Mouse (Mus musculus) neural tube, embryonic 11.5 days (tissue): ENCODE measurements around the gene Znrd1as. TPM values are rescaled to one million over a fixed set of nuclear protein-coding genes. Genes with fewer than 3 reads are reported as not detected.
"Not testable (repeated sequence)": the region's sequence is repeated elsewhere in the genome, so short reads cannot be mapped to it uniquely, and the experiment has no call there.

Source experiments
- ATAC-seq: fragments of 200-750 bp; cut with Nextera tagmentation; 2 replicates; pipeline ENCODE4 v1.8.0; 2017; ENCODE audit warnings: moderate number of reproducible peaks, mild to moderate bottlenecking, moderate TSS enrichment, moderate library complexity; ENCODE audit not compliant: insufficient read depth, low FRiP score, low TSS enrichment
- DNase-seq: peaks from one replicate; pipeline ENCODE4 v3.0.0-alpha.2; 2015; ENCODE audit warnings: low spot score
- H3K27ac ChIP-seq: fragments of 300-500 bp; sonication (generic); 2 replicates; pipeline ENCODE4 v1.5.1; 2014; ENCODE audit warnings: low read depth, mild to moderate bottlenecking, low read length
- H3K27me3 ChIP-seq: fragments of 300-500 bp; sonication (generic); 2 replicates; pipeline ENCODE4 v1.6.1; 2014; ENCODE audit warnings: mild to moderate bottlenecking, low read length, mixed read lengths; ENCODE audit not compliant: control insufficient read depth, insufficient read depth
- H3K36me3 ChIP-seq: fragments of 300-500 bp; sonication (generic); 2 replicates; pipeline ENCODE4 v1.6.1; 2014; ENCODE audit warnings: mild to moderate bottlenecking, low read length, moderate library complexity, mixed read lengths; ENCODE audit not compliant: control insufficient read depth, insufficient read depth
- H3K4me1 ChIP-seq: fragments of 300-500 bp; sonication (generic); 2 replicates; pipeline ENCODE4 v1.6.1; 2014; ENCODE audit warnings: low read length, mixed read lengths; ENCODE audit not compliant: control insufficient read depth, insufficient read depth
- H3K4me2 ChIP-seq: fragments of 300-500 bp; sonication (generic); 2 replicates; pipeline ENCODE4 v1.6.1; 2014; ENCODE audit warnings: low read depth, mild to moderate bottlenecking, moderate library complexity
- H3K4me3 ChIP-seq: fragments of 300-500 bp; sonication (generic); 2 replicates; pipeline ENCODE4 v1.5.1; 2014; ENCODE audit warnings: low read depth, low read length
- H3K9ac ChIP-seq: fragments of 300-500 bp; sonication (generic); 2 replicates; pipeline ENCODE4 v1.6.1; 2014; ENCODE audit warnings: mild to moderate bottlenecking, low read length
- H3K9me3 ChIP-seq: fragments of 300-500 bp; sonication (generic); 2 replicates; pipeline ENCODE4 v1.6.1; 2016; ENCODE audit warnings: low read length; ENCODE audit not compliant: control insufficient read depth
- WGBS: fragments of 180-500 bp; shearing (Covaris S2); extraction: QIAGEN DNeasy Blood & Tissue Kit; methylation state at CpG from one replicate; pipeline ENCODE4 v1.1.7; 2014; 5-methylcytosine and 5-hydroxymethylcytosine counted together
- polyA plus RNA-seq: library from polyadenylated mRNA; unstranded; fragments of >200 nt; fragmentation: Nextera tagmentation; extraction: Ambion mirVana; gene quantifications from 2 replicates; pipeline ENCODE4 v1.2.1, GENCODE M21; 2014

Gene Znrd1as
- polyA plus RNA-seq, 1 experiment from 2014 or later: 7.8 TPM

DNA sequence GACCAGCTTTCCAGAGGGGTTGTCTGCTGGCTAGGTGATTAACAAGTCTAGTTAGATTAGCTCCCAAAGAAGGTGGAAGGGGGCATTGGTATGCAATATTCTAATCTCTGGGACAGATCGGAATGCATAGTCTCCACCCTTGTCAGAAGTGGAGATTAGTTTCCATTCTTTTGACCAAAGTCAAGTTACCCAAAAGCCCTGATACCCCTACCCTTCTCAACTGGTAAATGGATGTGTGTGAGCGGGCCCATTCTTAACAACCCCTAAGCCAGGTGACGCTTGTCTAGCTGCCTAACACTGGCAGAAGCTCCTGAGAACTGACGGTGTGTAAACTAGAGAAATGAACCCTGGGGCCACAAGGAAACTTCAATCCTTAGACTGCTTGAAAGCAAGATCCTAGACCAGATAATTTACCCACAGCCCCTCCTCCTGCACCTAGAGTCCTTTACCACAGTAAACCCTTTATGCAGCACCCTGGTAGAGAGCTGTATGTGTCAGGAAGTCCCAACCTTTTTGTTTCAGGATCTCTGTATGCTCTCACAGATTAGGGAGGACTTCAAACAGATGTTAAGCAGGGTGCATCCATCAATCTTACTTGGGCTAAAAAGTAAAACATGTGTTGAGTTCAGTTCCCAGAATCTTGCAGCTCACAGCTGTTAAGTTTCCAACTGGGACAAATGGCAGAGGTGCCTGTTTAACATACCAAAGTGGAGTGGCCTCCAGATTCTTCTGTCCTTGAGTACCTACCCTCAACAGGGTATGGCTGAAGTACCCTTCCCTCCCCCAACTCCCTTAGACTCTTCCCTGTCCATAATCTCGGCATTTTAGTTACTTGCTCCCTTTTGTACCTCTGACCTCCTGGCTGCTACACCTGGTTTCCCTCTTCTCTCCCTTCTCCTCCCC, 24.1 kb downstream of the Znrd1as start:
- Histone ChIP-seq H3K36me3 (no peaks in the 10 kb centered on the region), H3K4me2 (no peak overlapping the region), H3K27ac (no peak overlapping the region), H3K9me3 (no peaks in the 10 kb centered on the region), H3K9ac (no peak overlapping the region), H3K4me3 (no peak overlapping the region), H3K4me1 (no peaks in the 10 kb centered on the region), H3K27me3 (no peaks in the 10 kb centered on the region)
- ATAC-seq (no peak), DNase-seq (no peak)
- WGBS: 22% methylated on average over 5 of the region's 5 CpGs

GRCm38 (mm10) chr17:36988475-36988874, 30.1 kb downstream of the Znrd1as start:
- 0 out of 2 replicates have a peak, but pooled peaks cover 3% of the 10 kb centered on the region for H3K4me1 ChIP-seq
- no peaks in the 10 kb centered on the region for H3K36me3 ChIP-seq
- DNase-seq (no peak), ATAC-seq (no peak)
- H3K4me2 ChIP-seq: peak overlapping the region; percentile 22; the same call in 1 of the 2 replicates
- peaks cover 16% of the 10 kb centered on the region for H3K27me3 ChIP-seq
- no peak overlapping the region for H3K9ac ChIP-seq
- WGBS: 6% methylated on average over 24 of the region's 24 CpGs
- H3K4me3 ChIP-seq: no peak overlapping the region
- H3K27ac ChIP-seq: no peak overlapping the region
- H3K9me3 ChIP-seq: no peaks in the 10 kb centered on the region

DNA sequence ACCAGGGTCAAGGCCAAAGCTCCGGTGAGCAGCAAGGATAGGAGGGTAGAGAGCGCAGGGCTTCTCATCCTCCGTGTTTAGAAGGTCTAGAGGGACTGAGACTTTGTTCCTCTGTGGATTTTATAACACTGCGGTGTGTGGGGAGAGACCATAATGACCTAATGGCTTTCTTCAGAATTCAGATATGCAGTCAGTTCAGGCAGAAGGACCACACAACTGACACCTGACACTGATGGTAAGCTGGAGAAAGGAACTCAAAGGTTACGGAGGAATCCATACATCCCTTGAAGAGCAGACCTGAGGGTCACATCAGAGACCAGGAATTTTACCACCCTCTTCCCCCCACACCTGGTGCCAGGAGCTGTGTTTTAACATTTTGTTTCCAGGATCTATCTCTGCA, 31.0 kb downstream of the Znrd1as start, which contains the start of gene H2-M5:
H2-M5 (minus strand) TSS at position 101 of the 400 bp plus-strand sequence.
- H3K27me3 ChIP-seq: peaks cover 16% of the 10 kb centered on the region
- no peaks in the 10 kb centered on the region for H3K36me3 ChIP-seq
- H3K27ac ChIP-seq: no peak within 1 kb of the TSS
- H3K4me1 ChIP-seq: 0 out of 2 replicates have a peak, but pooled peaks cover 3% of the 10 kb centered on the region
- H3K4me3 ChIP-seq: no peak within 1 kb of the TSS
- H3K4me2 ChIP-seq: peak within 1 kb of the TSS; percentile 22; the same call in 1 of the 2 replicates
- H3K9me3 ChIP-seq: no peaks in the 10 kb centered on the region
- DNase-seq (no peak), ATAC-seq (no peak)
- H3K9ac ChIP-seq: no peak within 1 kb of the TSS
- 32% methylated on average over 5 of the region's 5 CpGs for WGBS

GRCm38 (mm10) chr17:36990630-36991029, 32.2 kb downstream of the Znrd1as start:
- ATAC-seq, H3K9me3 ChIP-seq, H3K4me2 ChIP-seq, H3K4me3 ChIP-seq, DNase-seq, H3K36me3 ChIP-seq, H3K9ac ChIP-seq, H3K4me1 ChIP-seq, H3K27ac ChIP-seq: not testable (repeated sequence)
- peaks cover 16% of the 10 kb centered on the region for H3K27me3 ChIP-seq
- 96% methylated on average over 5 of the region's 6 CpGs for WGBS

GRCm38 (mm10) chr17:36992336-36993104, 34.1 kb downstream of the Znrd1as start:
- DNase-seq: no peak
- Histone ChIP-seq H3K4me1 (0 out of 2 replicates have a peak, but pooled peaks cover 3% of the 10 kb centered on the region), H3K9ac (no peak overlapping the region), H3K4me2 (no peak overlapping the region), H3K4me3 (no peak overlapping the region), H3K27ac (no peak overlapping the region), H3K9me3 (no peaks in the 10 kb centered on the region), H3K36me3 (no peaks in the 10 kb centered on the region), H3K27me3 (peaks cover 16% of the 10 kb centered on the region)
- no peak for ATAC-seq
- 73% methylated on average over 3 of the region's 3 CpGs for WGBS

- 90% methylated on average over 4 of the region's 4 CpGs for WGBS
- DNase-seq (no peak), ATAC-seq (no peak)
Measured at GRCm38 (mm10) chr17:36993770-36994325, 35.5 kb downstream of the Znrd1as start.

DNA sequence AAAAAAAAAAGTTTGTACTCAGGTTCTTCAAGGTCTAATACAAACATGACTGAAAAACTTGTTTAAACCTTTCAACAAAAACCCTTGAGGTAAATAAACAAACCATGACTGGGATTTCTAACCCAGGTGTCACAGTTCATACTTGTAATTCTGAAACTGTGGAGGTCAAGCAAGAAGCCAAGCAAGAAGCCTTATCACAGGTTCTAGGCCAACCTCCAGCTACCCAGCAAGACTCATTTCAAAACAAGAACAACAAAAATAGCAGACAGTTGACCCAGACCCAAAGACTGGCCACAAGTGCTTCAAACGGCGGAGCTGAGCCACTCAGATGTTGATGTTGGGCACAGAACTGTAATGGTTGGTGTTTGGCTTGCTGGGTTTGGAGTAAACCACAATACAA, 36.1 kb downstream of the Znrd1as start:
- peaks cover 1% of the 10 kb centered on the region for H3K27me3 ChIP-seq
- no peak overlapping the region for H3K4me3 ChIP-seq
- no peaks in the 10 kb centered on the region for H3K4me1 ChIP-seq
- H3K36me3 ChIP-seq: no peaks in the 10 kb centered on the region
- H3K9ac ChIP-seq: no peak overlapping the region
- no peaks in the 10 kb centered on the region for H3K9me3 ChIP-seq
- 94% methylated on average over 2 of the region's 2 CpGs for WGBS
- no peak for ATAC-seq
- H3K4me2 ChIP-seq: no peak overlapping the region
- H3K27ac ChIP-seq: no peak overlapping the region
- no peak for DNase-seq

More at GRCm38 (mm10) chr17:36993770-36994325, 35.5 kb downstream of the Znrd1as start:
- Histone ChIP-seq H3K4me2 (no peak overlapping the region), H3K4me3 (no peak overlapping the region), H3K27me3 (peaks cover 6% of the 10 kb centered on the region), H3K9ac (no peak overlapping the region), H3K27ac (no peak overlapping the region), H3K36me3 (no peaks in the 10 kb centered on the region), H3K9me3 (no peaks in the 10 kb centered on the region), H3K4me1 (no peaks in the 10 kb centered on the region)

GRCm38 (mm10) chr17:36995448-36995847, 37.1 kb downstream of the Znrd1as start:
- Histone ChIP-seq H3K4me2 (no peak overlapping the region), H3K36me3 (no peaks in the 10 kb centered on the region), H3K9me3 (no peaks in the 10 kb centered on the region), H3K4me3 (no peak overlapping the region), H3K4me1 (no peaks in the 10 kb centered on the region), H3K27ac (no peak overlapping the region), H3K9ac (no peak overlapping the region), H3K27me3 (no peaks in the 10 kb centered on the region)
- WGBS: 72% methylated on average over 3 of the region's 3 CpGs
- DNase-seq: no peak
- ATAC-seq: no peak
